Mouse (Mus musculus): ENCODE measurements around the gene Bod1l. TPM values are rescaled to one million over a fixed set of nuclear protein-coding genes. Genes with fewer than 3 reads are reported as not detected.
A peak's percentile ranks its signal among the peaks of the same experiment; 100 is the strongest.

The Bod1l gene
- polyA plus RNA-seq, 1 experiment from 2014 or later, result 23.8 TPM

DNA sequence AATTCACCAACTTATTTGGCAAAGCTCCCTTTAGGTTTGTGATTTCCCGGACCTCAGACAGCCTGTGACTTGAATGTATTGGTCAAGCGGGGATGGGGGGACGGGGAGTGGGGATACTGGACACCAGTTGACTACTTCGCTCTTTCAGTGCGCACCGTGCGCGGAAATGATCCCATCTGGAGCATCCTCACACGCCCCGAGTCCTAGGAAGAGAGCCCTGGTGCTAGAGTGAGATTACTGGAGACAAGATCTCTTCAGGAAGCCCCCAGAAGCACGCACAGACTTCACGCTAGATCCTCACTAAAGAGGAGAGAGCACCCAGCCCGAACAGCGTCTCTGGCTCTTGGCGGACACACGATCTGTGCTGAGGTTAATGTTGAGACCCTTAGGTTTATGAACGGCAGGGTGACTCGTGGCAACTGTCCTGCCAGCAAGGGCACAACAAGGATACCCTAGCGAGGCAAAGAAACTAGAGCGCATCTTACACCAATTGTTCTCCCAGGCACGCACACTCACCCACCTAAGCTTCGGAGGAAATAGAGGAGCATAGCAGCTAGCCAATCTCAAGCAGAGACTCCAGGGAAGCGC lies 88.6 kb downstream of the Bod1l start:
- WGBS, result 6% methylated on average over 23 of the region's 23 CpGs
- H3K27me3 ChIP-seq, result peaks cover 96% of the 10 kb centered on the region

DNA sequence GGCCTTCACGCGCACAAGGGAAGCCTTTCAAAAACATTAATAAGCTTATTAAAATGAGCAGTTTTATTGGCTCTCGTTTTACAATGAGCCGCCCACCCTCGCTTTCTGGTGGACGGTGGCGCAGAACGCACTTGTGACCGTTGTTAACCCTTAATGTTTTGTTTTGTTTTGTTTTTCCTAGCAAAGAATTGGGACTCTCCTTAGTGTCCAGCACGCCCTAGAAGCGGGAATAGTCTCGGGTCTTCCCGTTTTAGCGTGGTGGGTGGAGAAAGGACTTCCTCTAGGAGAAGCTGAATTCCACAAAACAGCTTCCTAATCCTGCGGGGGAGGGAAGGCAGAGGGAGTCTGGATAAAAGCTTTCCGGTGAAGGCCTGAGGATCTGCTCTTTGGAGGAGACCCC lies 89.3 kb downstream of the Bod1l start:
- Histone ChIP-seq H3K9ac (no peak overlapping the region), H3K4me3 (peak overlapping the region; percentile 5; the same call in 1 of the 2 replicates), H3K9me3 (no peaks in the 10 kb centered on the region), H3K36me3 (no peaks in the 10 kb centered on the region), H3K27me3 (peaks cover 96% of the 10 kb centered on the region), H3K27ac (no peak overlapping the region), H3K4me1 (peaks cover 14% of the 10 kb centered on the region), H3K4me2 (peak overlapping the region; percentile 11; the same call in 1 of the 2 replicates)
- WGBS, result 4% methylated on average over 16 of the region's 16 CpGs
- ATAC-seq (ENCODE audit: insufficient number of reproducible peaks, low FRiP score, low TSS enrichment, low read depth), result no peak

More for the DNA sequence above, 88.6 kb downstream of the Bod1l start:
- Histone ChIP-seq H3K4me1 (peaks cover 14% of the 10 kb centered on the region), H3K9ac (no peak overlapping the region), H3K36me3 (no peaks in the 10 kb centered on the region), H3K9me3 (no peaks in the 10 kb centered on the region), H3K27ac (no peak overlapping the region), H3K4me3 (no peak overlapping the region), H3K4me2 (no peak overlapping the region)
- no peak for ATAC-seq (ENCODE audit: insufficient number of reproducible peaks, low FRiP score, low TSS enrichment, low read depth)

DNA sequence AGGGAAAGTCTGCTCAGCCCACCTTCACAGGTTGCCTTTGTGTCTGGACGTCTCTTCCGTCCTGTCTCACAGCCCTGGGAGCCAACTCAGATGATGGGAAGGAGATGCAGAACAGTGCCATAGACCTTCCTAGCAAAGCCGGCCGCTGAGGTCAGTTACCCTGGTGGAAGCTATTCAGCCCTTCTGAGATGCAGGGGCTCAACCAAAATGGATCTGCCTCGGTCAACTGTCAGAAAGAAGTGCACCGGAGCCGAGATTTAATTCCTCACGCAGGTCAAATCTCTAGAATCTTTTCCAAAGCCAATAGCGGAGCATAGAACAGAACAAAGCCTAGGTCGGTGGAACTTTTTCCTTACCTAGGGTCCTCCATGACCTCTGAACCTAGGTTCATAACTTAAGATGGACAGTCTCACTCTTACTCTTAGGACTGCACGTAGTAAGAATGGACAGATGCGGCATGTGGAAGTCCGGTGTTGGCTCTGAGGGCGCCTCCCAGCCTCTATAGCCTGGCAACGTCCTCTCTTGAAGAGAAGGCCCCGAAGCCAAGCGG lies 89.8 kb downstream of the Bod1l start:
- Histone ChIP-seq H3K4me2 (peak overlapping the region; percentile 11; the same call in 1 of the 2 replicates), H3K9me3 (no peaks in the 10 kb centered on the region), H3K4me1 (peaks cover 14% of the 10 kb centered on the region), H3K36me3 (no peaks in the 10 kb centered on the region), H3K27ac (no peak overlapping the region), H3K4me3 (peak overlapping the region; percentile 5; the same call in 1 of the 2 replicates), H3K27me3 (peaks cover 98% of the 10 kb centered on the region), H3K9ac (no peak overlapping the region)
- ATAC-seq (ENCODE audit: insufficient number of reproducible peaks, low FRiP score, low TSS enrichment, low read depth), result no peak
- WGBS, result 4% methylated on average over 17 of the region's 17 CpGs

DNA sequence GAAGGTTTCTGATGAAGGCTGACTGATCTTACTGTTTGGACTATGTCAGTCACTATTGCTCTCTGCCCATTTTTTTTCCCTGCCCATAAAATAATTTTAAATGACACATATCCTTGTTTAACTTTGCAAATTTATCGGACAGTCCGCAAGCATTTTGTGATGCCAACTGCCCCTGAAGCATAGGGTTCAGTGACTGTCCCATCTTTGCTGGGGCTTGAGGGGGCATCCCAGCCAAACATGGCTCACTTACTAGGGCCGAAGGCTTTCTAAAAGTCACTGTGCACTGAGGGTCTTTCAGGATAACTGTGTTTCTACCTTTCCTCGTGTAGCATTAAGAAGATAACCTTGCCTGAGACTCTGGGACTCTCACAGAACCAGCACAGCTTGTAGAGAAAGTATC lies 91.4 kb downstream of the Bod1l start:
- Histone ChIP-seq H3K27me3 (peaks cover 98% of the 10 kb centered on the region), H3K27ac (no peak overlapping the region), H3K4me3 (no peak overlapping the region), H3K4me1 (peaks cover 14% of the 10 kb centered on the region), H3K9ac (no peak overlapping the region), H3K36me3 (no peaks in the 10 kb centered on the region), H3K9me3 (no peaks in the 10 kb centered on the region), H3K4me2 (no peak overlapping the region)
- ATAC-seq (ENCODE audit: insufficient number of reproducible peaks, low FRiP score, low TSS enrichment, low read depth), result no peak
- WGBS, result 32% methylated on average over 4 of the region's 4 CpGs

DNA sequence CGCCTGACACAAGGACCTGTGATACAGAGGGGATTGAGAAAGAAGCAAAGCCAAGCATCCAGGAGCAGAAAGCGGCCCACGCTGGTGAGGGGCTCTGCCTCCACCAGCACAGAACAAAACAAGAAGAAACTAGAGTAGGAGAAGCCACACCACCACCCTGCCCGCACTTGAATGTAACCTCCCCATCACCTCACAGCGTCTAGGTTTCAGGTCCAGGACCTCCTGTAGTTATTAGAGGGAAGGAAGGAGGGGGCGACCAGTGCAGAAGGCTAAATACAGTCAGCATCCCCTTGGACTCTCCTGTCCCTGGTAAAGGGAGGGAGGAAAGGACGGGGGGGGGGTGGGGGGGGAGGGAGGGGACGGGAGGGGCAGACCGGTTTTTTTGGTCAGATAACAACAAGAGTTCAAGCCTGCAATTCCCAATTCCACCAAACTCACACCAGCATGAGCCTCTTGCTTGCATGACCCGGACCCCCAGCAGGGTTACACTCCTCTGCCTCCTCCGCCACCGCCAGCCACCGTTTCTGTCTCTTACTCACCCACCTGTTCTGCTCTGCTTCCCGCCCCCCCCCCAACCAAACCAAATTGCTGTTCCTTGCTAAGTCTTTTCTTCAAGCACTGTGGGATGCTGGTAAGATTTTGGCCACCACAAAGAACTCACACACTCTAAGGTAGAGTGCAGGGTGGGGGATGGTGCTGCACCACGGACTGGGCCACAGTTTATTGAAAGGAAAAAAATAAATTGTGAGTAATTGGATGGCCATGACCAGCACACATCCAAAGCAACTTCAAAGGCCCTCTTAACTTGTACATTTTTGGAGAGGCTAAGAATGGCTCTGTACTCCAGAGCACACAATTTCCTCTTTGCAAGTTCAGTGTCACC lies 99.0 kb downstream of the Bod1l start:
- 5% methylated on average over 11 of the region's 15 CpGs for WGBS
- H3K9me3 ChIP-seq, result no peaks in the 10 kb centered on the region
- H3K27ac ChIP-seq, result no peak overlapping the region
- H3K4me2 ChIP-seq, result no peak overlapping the region
- ATAC-seq (ENCODE audit: insufficient number of reproducible peaks, low FRiP score, low TSS enrichment, low read depth), result no peak
- no peaks in the 10 kb centered on the region for H3K4me1 ChIP-seq
- no peaks in the 10 kb centered on the region for H3K36me3 ChIP-seq
- H3K9ac ChIP-seq, result no peak overlapping the region
- H3K27me3 ChIP-seq, result peaks cover 76% of the 10 kb centered on the region
- no peak overlapping the region for H3K4me3 ChIP-seq

DNA sequence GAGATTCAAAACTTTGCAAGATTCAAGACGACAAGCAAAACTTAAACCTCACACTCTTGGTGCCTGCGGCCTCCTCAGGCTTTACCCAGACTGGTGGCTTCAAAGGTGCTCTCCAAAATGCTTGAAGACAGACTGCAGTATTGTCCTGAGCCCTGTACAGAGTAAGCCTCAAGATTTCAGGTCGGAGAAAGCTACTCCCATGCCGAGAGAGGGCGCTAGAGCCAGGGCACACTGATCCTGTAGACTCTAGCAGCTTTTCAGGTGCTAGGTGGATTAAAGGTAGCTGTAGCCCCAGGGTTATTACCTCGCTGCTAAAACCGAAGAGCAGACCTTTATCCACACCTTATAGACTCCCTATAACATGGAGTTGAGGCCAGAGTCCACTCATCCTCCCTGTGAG lies 99.9 kb downstream of the Bod1l start:
- H3K4me1 ChIP-seq, result no peaks in the 10 kb centered on the region
- no peak for ATAC-seq (ENCODE audit: insufficient number of reproducible peaks, low FRiP score, low TSS enrichment, low read depth)
- H3K9ac ChIP-seq, result no peak overlapping the region
- H3K27ac ChIP-seq, result no peak overlapping the region
- 10% methylated on average over 7 of the region's 7 CpGs for WGBS
- no peaks in the 10 kb centered on the region for H3K36me3 ChIP-seq
- H3K9me3 ChIP-seq, result no peaks in the 10 kb centered on the region
- no peak overlapping the region for H3K4me2 ChIP-seq
- peaks cover 70% of the 10 kb centered on the region for H3K27me3 ChIP-seq
- no peak overlapping the region for H3K4me3 ChIP-seq

DNA sequence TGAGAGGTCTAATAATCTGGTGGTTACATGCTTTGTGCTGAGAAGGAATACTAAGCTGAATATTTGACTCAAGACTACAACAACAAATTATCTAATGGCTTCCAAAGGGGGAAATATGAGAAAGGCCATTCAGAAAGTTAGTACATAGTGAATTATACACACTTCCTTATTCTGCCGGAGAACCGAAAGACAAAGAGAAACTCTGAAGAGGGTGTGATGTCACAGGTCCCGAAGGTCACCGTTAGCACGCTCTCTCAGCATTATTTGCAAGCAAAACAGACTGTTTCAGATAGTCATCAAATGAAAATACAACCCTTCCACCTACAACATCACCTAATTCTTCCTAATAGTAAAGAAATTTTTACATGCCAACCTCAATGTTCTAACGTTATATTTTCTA lies 105.3 kb downstream of the Bod1l start:
- no peak overlapping the region for H3K4me3 ChIP-seq
- peaks cover 17% of the 10 kb centered on the region for H3K27me3 ChIP-seq
- H3K4me2 ChIP-seq, result no peak overlapping the region
- no peaks in the 10 kb centered on the region for H3K4me1 ChIP-seq
- no peak for ATAC-seq (ENCODE audit: insufficient number of reproducible peaks, low FRiP score, low TSS enrichment, low read depth)
- no peak overlapping the region for H3K9ac ChIP-seq
- H3K36me3 ChIP-seq, result no peaks in the 10 kb centered on the region
- H3K27ac ChIP-seq, result no peak overlapping the region
- WGBS, result 58% methylated on average over 6 of the region's 6 CpGs
- H3K9me3 ChIP-seq, result no peaks in the 10 kb centered on the region

Small RNA genes lying within 50 kb of the gene (microRNA-seq; reads per million reads assigned to microRNA genes)
- not detected for gene Mir6414

Other genes with a start within 250 kb of the Bod1l start
- gene Rab28, start 136.2 kb downstream of the Bod1l start, polyA plus RNA-seq (2015; fragmentation: Nextera tagmentation; extraction: Ambion mirVana), result 75.3 and 77.6 TPM in 2 replicates
- 3.6 and 4.3 TPM in 2 replicates for gene Nkx3-2, start 79.8 kb downstream of the Bod1l start, polyA plus RNA-seq (2015; fragmentation: Nextera tagmentation; extraction: Ambion mirVana)
- gene Gm16223, start 223.6 kb upstream of the Bod1l start, polyA plus RNA-seq (2015; fragmentation: Nextera tagmentation; extraction: Ambion mirVana), result not detected in 2 replicates

Data from limb, embryonic 15.5 days (tissue).